Mouse (Mus musculus) CH12.LX (cell line): ENCODE measurements around the gene Sec22b.

ENCODE experiments used
- CHD2 ChIP-seq: IDR thresholded peaks from 2 replicates; pipeline ENCODE4 v1.6.1; 2011; ENCODE audit warnings: low read length, improper control_type of control experiment
- CTCF ChIP-seq, 2 experiments: IDR thresholded peaks in 1 of 2; conservative IDR thresholded peaks in 1 of 2; 2 replicates each; pipeline ENCODE4 v1.5.1; 2011 to 2012; ENCODE audit warnings: low read depth in 2 of 2, low read length in 2 of 2, improper control_type of control experiment in 1 of 2, inconsistent platforms in 1 of 2, mild to moderate bottlenecking in 1 of 2, moderate library complexity in 1 of 2
- MAFK ChIP-seq: IDR thresholded peaks from 2 replicates; pipeline ENCODE4 v1.6.1; 2011; ENCODE audit warnings: low read length, improper control_type of control experiment; ENCODE audit not compliant: insufficient replicate concordance
- MAZ ChIP-seq: IDR thresholded peaks from 2 replicates; pipeline ENCODE4 v1.6.1; 2012; ENCODE audit warnings: low read depth, mild to moderate bottlenecking, inconsistent platforms, low read length, improper control_type of control experiment, moderate library complexity
- POLR2A ChIP-seq: IDR thresholded peaks from 2 replicates; pipeline ENCODE4 v1.6.1; 2011; ENCODE audit warnings: low read depth, mild to moderate bottlenecking, improper control_type of control experiment, low read length

- TF ChIP-seq CHD2 = no peak
- TF ChIP-seq CTCF (conservative IDR thresholded peaks at IDR 0.05 in 1 of 2, IDR thresholded peaks at IDR 0.05 in 1 of 2; ENCODE audit: low read depth in 2 of 2, low read length in 2 of 2) = no peak
- TF ChIP-seq MAFK = no peak
- TF ChIP-seq POLR2A = no peak
- TF ChIP-seq MAZ = no peak
Measured at GRCm38 (mm10) chr3:97940511-97941204, 39.7 kb downstream of the Sec22b start.
